Mouse (Mus musculus): ENCODE measurements around the gene Tbcel.

- TF ChIP-seq EP300 (IDR thresholded peaks at IDR 0.05; ENCODE audit: insufficient read depth, low read depth, low read length) (no peak), CTCF (IDR thresholded peaks at IDR 0.05) (no peak)
These were observed 47.9 kb downstream of the Tbcel start for GRCm38 (mm10) chr9:42459736-42460135.
